Comparison of ENCODE assay signal across 18 mouse cellular contexts in the genomic region with DNA sequence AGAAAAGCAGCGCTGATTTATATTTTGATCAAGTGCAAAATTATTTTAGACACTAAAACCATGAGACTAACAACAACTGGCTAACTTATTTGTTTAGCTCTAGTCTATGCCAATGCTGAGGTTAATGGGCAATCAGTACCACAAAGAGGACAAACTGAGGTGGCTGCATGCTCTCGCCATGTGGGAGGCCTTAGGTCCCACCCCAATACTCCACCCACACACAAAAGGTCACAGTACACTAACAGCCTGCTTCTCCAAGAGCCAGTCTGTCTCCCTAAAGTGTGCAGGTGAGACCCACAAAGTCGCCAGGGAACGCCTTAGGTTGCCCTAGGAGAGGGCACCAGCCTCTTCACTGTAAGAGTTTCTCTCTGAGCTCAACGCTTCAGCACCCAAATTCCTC.
DNase-seq lines count a peak whose midpoint lies in the region; ATAC-seq and TF ChIP-seq lines count a peak whose summit lies in the region.
"Had no signal": no experiment of that assay in that cellular context is flagged by ENCODE, and none has a peak within 500 bp of the region (broad histone marks: within the 10 kb centered on the region; RNA-seq: fewer than 3 reads in every experiment).

No protein-coding gene starts in this region.

- H3K9me3 ChIP-seq in heart, embryonic 15.5 days (replicated peaks), result no peaks in the 10 kb centered on the region
- H3K9me3 ChIP-seq in liver, embryonic 11.5 days (ENCODE audit: control insufficient read depth, low read length), result no peaks in the 10 kb centered on the region
- H3K9me3 ChIP-seq in liver, embryonic 12.5 days (replicated peaks), result no peaks in the 10 kb centered on the region
- no peaks in the 10 kb centered on the region for H3K9me3 ChIP-seq in intestine, postnatal 0 days (ENCODE audit: control insufficient read depth)
- H3K9me3 ChIP-seq: forebrain, embryonic 13.5 days; hindbrain, embryonic 13.5 days; limb, embryonic 10.5 days; liver, embryonic 15.5 days; midbrain, embryonic 13.5 days had no signal

- no peak for TF ChIP-seq CTCF in intestine, postnatal 0 days (IDR thresholded peaks at IDR 0.05; ENCODE audit: low read depth)

- peaks cover 25% of the 10 kb centered on the region for H3K4me1 ChIP-seq in heart, embryonic 15.5 days (replicated peaks)
- H3K4me1 ChIP-seq in liver, embryonic 11.5 days (replicated peaks; ENCODE audit: control insufficient read depth, insufficient read depth, low read length), result no peaks in the 10 kb centered on the region
- H3K4me1 ChIP-seq in liver, embryonic 12.5 days, result 0 out of 2 replicates have a peak, but pooled peaks cover 3% of the 10 kb centered on the region
- H3K4me1 ChIP-seq in intestine, postnatal 0 days (replicated peaks; ENCODE audit: control insufficient read depth, insufficient read depth, low read length), result no peaks in the 10 kb centered on the region
- H3K4me1 ChIP-seq: forebrain, embryonic 13.5 days; hindbrain, embryonic 13.5 days; liver, embryonic 15.5 days had no signal

- H3K27me3 ChIP-seq in heart, embryonic 15.5 days, result no peaks in the 10 kb centered on the region
- no peaks in the 10 kb centered on the region for H3K27me3 ChIP-seq in liver, embryonic 11.5 days (replicated peaks; ENCODE audit: control insufficient read depth, insufficient read depth, low read length)
- H3K27me3 ChIP-seq in liver, embryonic 12.5 days (replicated peaks), result no peaks in the 10 kb centered on the region
- no peaks in the 10 kb centered on the region for H3K27me3 ChIP-seq in intestine, postnatal 0 days (replicated peaks; ENCODE audit: control insufficient read depth, insufficient read depth, low read length)
- H3K27me3 ChIP-seq: forebrain, embryonic 13.5 days; hindbrain, embryonic 13.5 days; liver, embryonic 15.5 days; midbrain, embryonic 13.5 days had no signal

- peak overlapping the region; percentile 74 for H3K27ac ChIP-seq in heart, embryonic 15.5 days
- peak overlapping the region; percentile 19; the same call in 1 of the 2 replicates for H3K27ac ChIP-seq in liver, embryonic 11.5 days (ENCODE audit: low read depth, low read length)
- H3K27ac ChIP-seq in liver, embryonic 12.5 days, result no peak overlapping the region
- H3K27ac ChIP-seq in intestine, postnatal 0 days (ENCODE audit: low read depth, low read length), result no peak overlapping the region
- H3K27ac ChIP-seq: forebrain, embryonic 13.5 days; hindbrain, embryonic 13.5 days; liver, embryonic 15.5 days; midbrain, embryonic 13.5 days had no signal

- DNase-seq in heart, postnatal 36 days, result no peak
- DNase-seq in liver, embryonic 11.5 days (ENCODE audit: low spot score), result no peak
- peak; percentile 39 for DNase-seq in R1 (ENCODE audit: low read depth, low spot score)
- DNase-seq in adrenal gland, postnatal 25 days, result no peak
- DNase-seq: adrenal gland, postnatal 10 days; cerebellum, adult 11-12 months; cerebellum, postnatal 36 days; gastrocnemius, postnatal 36 days; right cerebral cortex, postnatal 14 days; thymus, postnatal 36 days had no signal

- intact Hi-C loops in heart, postnatal 36 days (cut with DNase I), result loop anchor here (5.0 kb wide), 1 partner anchor 43 kb away; no protein-coding TSS in a partner anchor

- 73% methylated on average over 5 of the region's 5 CpGs for WGBS in heart, embryonic 15.5 days
- 88% methylated on average over 5 of the region's 5 CpGs for WGBS in liver, embryonic 11.5 days
- 79% methylated on average over 5 of the region's 5 CpGs for WGBS in liver, embryonic 12.5 days (ENCODE audit: insufficient replicate concordance)
- WGBS in intestine, postnatal 0 days, result 73% methylated on average over 5 of the region's 5 CpGs

- H3K4me3 ChIP-seq in heart, embryonic 15.5 days, result no peak overlapping the region
- no peak overlapping the region for H3K4me3 ChIP-seq in liver, embryonic 11.5 days (ENCODE audit: low read depth, low read length)
- H3K4me3 ChIP-seq in liver, embryonic 12.5 days, result no peak overlapping the region
- H3K4me3 ChIP-seq in intestine, postnatal 0 days (ENCODE audit: low read depth, low read length), result no peak overlapping the region
- H3K4me3 ChIP-seq: forebrain, embryonic 13.5 days; hindbrain, embryonic 13.5 days; limb, embryonic 10.5 days; liver, embryonic 15.5 days; midbrain, embryonic 13.5 days had no signal

- H3K4me2 ChIP-seq in heart, embryonic 15.5 days, result no peak overlapping the region
- no peak overlapping the region for H3K4me2 ChIP-seq in liver, embryonic 11.5 days
- H3K4me2 ChIP-seq in liver, embryonic 12.5 days, result no peak overlapping the region
- H3K4me2 ChIP-seq in intestine, postnatal 0 days (replicated peaks; ENCODE audit: low read depth), result no peak overlapping the region
- H3K4me2 ChIP-seq: forebrain, embryonic 13.5 days; hindbrain, embryonic 13.5 days; liver, embryonic 15.5 days; midbrain, embryonic 13.5 days had no signal

- no peak for ATAC-seq in heart, embryonic 15.5 days (replicated peaks; ENCODE audit: insufficient number of reproducible peaks, insufficient read depth, low FRiP score, low read depth)
- ATAC-seq in liver, embryonic 11.5 days (replicated peaks; ENCODE audit: low FRiP score), result no peak
- no peak for ATAC-seq in liver, embryonic 12.5 days
- ATAC-seq in intestine, postnatal 0 days, result 0 out of 2 replicates have a peak, but pooled peaks have one; percentile 31
- ATAC-seq: forebrain, embryonic 13.5 days; midbrain, embryonic 13.5 days had no signal

- H3K9ac ChIP-seq in heart, embryonic 15.5 days, result no peak overlapping the region
- H3K9ac ChIP-seq in liver, embryonic 11.5 days (ENCODE audit: low read depth, low read length), result no peak overlapping the region
- no peak overlapping the region for H3K9ac ChIP-seq in liver, embryonic 12.5 days
- H3K9ac ChIP-seq in intestine, postnatal 0 days (ENCODE audit: low read depth, low read length), result no peak overlapping the region
- H3K9ac ChIP-seq: forebrain, embryonic 13.5 days; hindbrain, embryonic 13.5 days; liver, embryonic 15.5 days; midbrain, embryonic 13.5 days had no signal

- no peaks in the 10 kb centered on the region for H3K36me3 ChIP-seq in heart, embryonic 15.5 days
- H3K36me3 ChIP-seq in liver, embryonic 11.5 days (ENCODE audit: control insufficient read depth, insufficient read depth, low read length), result no peaks in the 10 kb centered on the region
- H3K36me3 ChIP-seq in liver, embryonic 12.5 days, result no peaks in the 10 kb centered on the region
- no peaks in the 10 kb centered on the region for H3K36me3 ChIP-seq in intestine, postnatal 0 days (ENCODE audit: control insufficient read depth, insufficient read depth)
- H3K36me3 ChIP-seq: hindbrain, embryonic 13.5 days; limb, embryonic 10.5 days; liver, embryonic 15.5 days; midbrain, embryonic 13.5 days had no signal

Comparison
In these comparisons a context has a peak if more than half of its experiments do, and no peak if none do; other contexts are left out.
1. H3K27ac ChIP-seq: peak in heart, embryonic 15.5 days (single experiment) and liver, embryonic 11.5 days (single experiment); none in liver, embryonic 12.5 days (single experiment) and intestine, postnatal 0 days (single experiment).